Mouse (Mus musculus) layer of hippocampus, postnatal 14 days (tissue): Measurements from ENCODE around the gene Camk2n1. TPM values are rescaled to one million over a fixed set of nuclear protein-coding genes. Genes with fewer than 3 reads are reported as not detected.

Source experiments
- DNase-seq, 2 experiments: peaks; one replicate each; pipeline ENCODE4 v3.0.0; 2021 to 2022; ENCODE audit warnings: low spot score in 2 of 2, mixed read lengths in 1 of 2
- total RNA-seq, 2 experiments: library from RNA; stranded (reverse); gene quantifications; 2 replicates each; pipeline ENCODE4 v1.2.3; 2021

The Camk2n1 gene
- total RNA-seq, 2 experiments from 2014 or later = 211 to 242 TPM

GRCm38 (mm10) chr4:138507903-138508302 is 53.8 kb downstream of the Camk2n1 start:
- no peak for DNase-seq

Other genes with a start within 250 kb of the Camk2n1 start
- 100 to 1,000 TPM; 144 to 149 TPM for gene Hp1bp3, start 238.0 kb upstream of the Camk2n1 start, total RNA-seq
- 10 to 100 TPM; 27.6 to 31.0 TPM for gene Sh2d5, start 203.9 kb upstream of the Camk2n1 start, total RNA-seq
- gene Kif17, start 203.9 kb upstream of the Camk2n1 start, total RNA-seq = 10 to 100 TPM; 14.6 to 15.0 TPM
- gene Ddost, start 149.6 kb upstream of the Camk2n1 start, total RNA-seq = 100 to 1,000 TPM in 1 of 2 experiments, 10 to 100 TPM in 1; 96.5 to 102 TPM
- gene Pink1, start 128.0 kb upstream of the Camk2n1 start, total RNA-seq = 100 to 1,000 TPM; 162 to 169 TPM
- gene Cda, start 86.3 kb upstream of the Camk2n1 start, total RNA-seq = 1 to 10 TPM; 1.2 to 2.9 TPM
- gene Fam43b, start 57.8 kb upstream of the Camk2n1 start, total RNA-seq = 10 to 100 TPM; 24.2 to 24.3 TPM
- gene Mul1, start 19.6 kb upstream of the Camk2n1 start, total RNA-seq = 10 to 100 TPM; 43.4 to 46.7 TPM
- 1 to 10 TPM; 1.6 to 3.0 TPM for gene Vwa5b1, start 181.6 kb downstream of the Camk2n1 start, total RNA-seq